Comparison of ENCODE assay signal across 8 mouse cellular contexts in the genomic region with DNA sequence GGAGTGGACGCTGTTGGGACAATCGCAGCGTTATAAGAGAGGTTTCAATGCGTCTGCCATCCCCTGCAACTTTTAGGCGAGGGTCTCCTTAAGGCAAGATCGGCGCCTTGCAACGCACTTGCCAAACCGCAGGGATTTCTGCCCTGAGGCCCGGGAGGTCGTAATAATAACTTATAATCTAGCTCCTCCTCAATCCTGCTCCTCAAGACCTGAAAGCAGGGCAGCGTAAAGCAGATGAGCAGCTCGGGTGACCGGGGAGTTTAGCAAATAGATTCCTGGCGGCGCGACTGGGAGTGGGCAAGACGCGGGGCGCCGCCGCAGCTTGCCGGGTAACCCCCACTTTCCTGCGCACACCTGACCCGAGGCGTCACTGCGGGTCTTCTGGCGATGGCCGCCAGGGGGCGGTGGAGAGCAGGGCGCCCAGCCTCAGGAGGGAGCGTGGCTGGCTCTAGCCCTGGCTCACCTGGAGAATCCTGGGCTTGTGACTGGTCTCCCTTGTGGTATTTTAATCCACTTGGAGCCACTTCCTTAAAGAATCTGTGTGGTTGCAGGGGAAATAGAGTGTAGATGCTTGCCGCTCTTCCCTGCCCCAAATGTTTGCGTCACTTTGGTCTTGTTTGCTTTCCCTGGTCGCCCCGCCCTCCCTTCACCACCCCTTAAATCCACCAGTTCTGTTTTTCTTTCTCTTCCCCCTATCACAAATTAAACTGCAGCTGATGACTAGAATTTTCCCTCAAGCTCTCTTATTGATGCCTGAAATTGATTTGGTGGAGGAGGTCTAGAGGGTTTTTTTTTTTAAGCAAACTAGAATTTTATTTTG. TPM values are rescaled to one million over a fixed set of nuclear protein-coding genes. Genes with fewer than 3 reads are reported as not detected.
DNase-seq lines count a peak whose midpoint lies in the region; ATAC-seq and TF ChIP-seq lines count a peak whose summit lies in the region.

No protein-coding gene starts in this region.

- no peak for TF ChIP-seq EP300 in lung, postnatal 0 days (IDR thresholded peaks at IDR 0.05)

- H3K4me3 ChIP-seq in hindbrain, embryonic 10.5 days, result peak overlapping the region; percentile 70
- H3K4me3 ChIP-seq in lung, postnatal 0 days (ENCODE audit: low read depth, low read length), result peak overlapping the region; percentile 64

- H3K27me3 ChIP-seq in hindbrain, embryonic 10.5 days (ENCODE audit: insufficient read depth, poor library complexity, severe bottlenecking), result peaks cover 26% of the 10 kb centered on the region
- no peaks in the 10 kb centered on the region for H3K27me3 ChIP-seq in lung, postnatal 0 days (replicated peaks; ENCODE audit: insufficient read depth, low read length)

- H3K36me3 ChIP-seq in hindbrain, embryonic 10.5 days, result no peaks in the 10 kb centered on the region
- no peaks in the 10 kb centered on the region for H3K36me3 ChIP-seq in lung, postnatal 0 days (ENCODE audit: insufficient read depth, low read length)

- peak; percentile 69 for DNase-seq in R1 (ENCODE audit: low read depth, low spot score)
- DNase-seq in cerebellum, postnatal 10 days, result peak; percentile 81 to 85
- DNase-seq in frontal cortex, postnatal 14 days (ENCODE audit: low spot score in 2 of 2), result peak; percentile 14 to 55
- peak; percentile 74 for DNase-seq in hindbrain, embryonic 10.5 days (ENCODE audit: low spot score)
- peak; percentile 19 for DNase-seq in layer of hippocampus, adult 9-11 months
- DNase-seq in lung, postnatal 0 days (ENCODE audit: low spot score), result peak; percentile 73
- DNase-seq in ovary, postnatal 36 days (ENCODE audit: low spot score), result peak; percentile 67
- peak; percentile 72 for DNase-seq in urinary bladder, postnatal 14 days (ENCODE audit: low spot score)

- peak overlapping the region; percentile 97 for H3K4me2 ChIP-seq in lung, postnatal 0 days (replicated peaks; ENCODE audit: low read depth, low read length)

- peaks cover 20% of the 10 kb centered on the region for H3K4me1 ChIP-seq in hindbrain, embryonic 10.5 days (replicated peaks)
- H3K4me1 ChIP-seq in lung, postnatal 0 days (ENCODE audit: insufficient read depth, low read depth, low read length), result no peaks in the 10 kb centered on the region

- H3K9me3 ChIP-seq in hindbrain, embryonic 10.5 days, result no peaks in the 10 kb centered on the region
- H3K9me3 ChIP-seq in lung, postnatal 0 days (ENCODE audit: low read length), result no peaks in the 10 kb centered on the region

- ATAC-seq in lung, postnatal 0 days, result peak; percentile 80

- TF ChIP-seq CTCF in lung, postnatal 0 days (IDR thresholded peaks at IDR 0.05), result peak; percentile 99

- peak overlapping the region; percentile 29; the same call in 1 of the 2 replicates for H3K9ac ChIP-seq in lung, postnatal 0 days (replicated peaks; ENCODE audit: low read depth)

- H3K27ac ChIP-seq in hindbrain, embryonic 10.5 days, result peak overlapping the region; percentile 81
- 0 out of 2 replicates have a peak overlapping the region, but pooled peaks have one; percentile 27 for H3K27ac ChIP-seq in lung, postnatal 0 days (ENCODE audit: low read length)

- WGBS in hindbrain, embryonic 10.5 days, result 4% methylated on average over 36 of the region's 36 CpGs
- WGBS in lung, postnatal 0 days, result 2% methylated on average over 36 of the region's 36 CpGs

RNA-seq across cellular contexts. Expression of gene Cpne8, which starts 0.7 kb away (rescaled TPM):
- 3.8 and 3.9 TPM in 2 replicates for polyA plus RNA-seq in hindbrain, embryonic 10.5 days (2016; fragmentation: Nextera tagmentation; extraction: Ambion mirVana)
- polyA plus RNA-seq in lung, postnatal 0 days (2015; fragmentation: Nextera tagmentation; extraction: Ambion mirVana), result 46.0 and 65.1 TPM in 2 replicates

Comparison
In these comparisons a context has a peak if more than half of its experiments do, and no peak if none do; other contexts are left out.
1. Peak in every context shown above with its lines: DNase-seq, ATAC-seq, H3K4me3 ChIP-seq and H3K27ac ChIP-seq.
2. DNase-seq: peak in every context shown above with its lines; median percentile 83 in cerebellum, postnatal 10 days; 74 in hindbrain, embryonic 10.5 days; 73 in lung, postnatal 0 days; 72 in urinary bladder, postnatal 14 days; 69 in R1; 67 in ovary, postnatal 36 days; 34 in frontal cortex, postnatal 14 days; 19 in layer of hippocampus, adult 9-11 months.